Mouse (Mus musculus) kidney, embryonic 14.5 days (tissue): ENCODE results near the gene Odf2. TPM values are rescaled to one million over a fixed set of nuclear protein-coding genes. Genes with fewer than 3 reads are reported as not detected.
"Not testable (repeated sequence)": the region's sequence is repeated elsewhere in the genome, so short reads cannot be mapped to it uniquely, and the experiment has no call there.

Experiments
- ATAC-seq: fragments of 200-750 bp; cut with Nextera tagmentation; 2 replicates; pipeline ENCODE4 v1.8.0; 2017; ENCODE audit warnings: moderate number of reproducible peaks, mild to moderate bottlenecking, moderate TSS enrichment, moderate library complexity; ENCODE audit not compliant: low FRiP score, low TSS enrichment
- H3K27ac ChIP-seq: fragments of 300-500 bp; sonication (generic); 2 replicates; pipeline ENCODE4 v1.5.1; 2014; ENCODE audit warnings: low read depth, mild to moderate bottlenecking, low read length, moderate library complexity, mixed read lengths
- H3K27me3 ChIP-seq: fragments of 300-500 bp; sonication (generic); 2 replicates; pipeline ENCODE4 v1.6.1; 2014; ENCODE audit warnings: mild to moderate bottlenecking, low read length; ENCODE audit not compliant: control insufficient read depth, insufficient read depth
- H3K36me3 ChIP-seq: fragments of 300-500 bp; sonication (generic); 2 replicates; pipeline ENCODE4 v1.6.1; 2014; ENCODE audit warnings: low read length, mixed read lengths; ENCODE audit not compliant: control insufficient read depth, insufficient read depth
- H3K4me1 ChIP-seq: fragments of 300-500 bp; sonication (generic); 2 replicates; pipeline ENCODE4 v1.6.1; 2014; ENCODE audit warnings: low read length, mixed read lengths; ENCODE audit not compliant: control insufficient read depth, insufficient read depth
- H3K4me2 ChIP-seq: fragments of 300-500 bp; sonication (generic); replicated peaks from 2 replicates; pipeline ENCODE4 v1.6.1; 2014; ENCODE audit warnings: low read depth, mild to moderate bottlenecking, low read length
- H3K4me3 ChIP-seq: fragments of 300-500 bp; sonication (generic); 2 replicates; pipeline ENCODE4 v1.5.1; 2014; ENCODE audit warnings: mild to moderate bottlenecking, low read length
- H3K9ac ChIP-seq: fragments of 300-500 bp; sonication (generic); 2 replicates; pipeline ENCODE4 v1.6.1; 2014; ENCODE audit warnings: low read depth, mild to moderate bottlenecking, low read length, moderate library complexity
- H3K9me3 ChIP-seq: fragments of 300-500 bp; sonication (generic); 2 replicates; pipeline ENCODE4 v1.6.1; 2016; ENCODE audit warnings: low read length; ENCODE audit not compliant: control insufficient read depth
- WGBS: fragments of 180-500 bp; shearing (Covaris S2); extraction: QIAGEN DNeasy Blood & Tissue Kit; methylation state at CpG from one replicate; pipeline ENCODE4 v1.1.7; 2014; 5-methylcytosine and 5-hydroxymethylcytosine counted together
- polyA plus RNA-seq: library from polyadenylated mRNA; unstranded; fragments of >200 nt; fragmentation: Nextera tagmentation; extraction: Ambion mirVana; gene quantifications from 2 replicates; pipeline ENCODE4 v1.2.1, GENCODE M21; 2014

Odf2 gene
- polyA plus RNA-seq, 1 experiment from 2014 or later = 79.9 TPM

DNA sequence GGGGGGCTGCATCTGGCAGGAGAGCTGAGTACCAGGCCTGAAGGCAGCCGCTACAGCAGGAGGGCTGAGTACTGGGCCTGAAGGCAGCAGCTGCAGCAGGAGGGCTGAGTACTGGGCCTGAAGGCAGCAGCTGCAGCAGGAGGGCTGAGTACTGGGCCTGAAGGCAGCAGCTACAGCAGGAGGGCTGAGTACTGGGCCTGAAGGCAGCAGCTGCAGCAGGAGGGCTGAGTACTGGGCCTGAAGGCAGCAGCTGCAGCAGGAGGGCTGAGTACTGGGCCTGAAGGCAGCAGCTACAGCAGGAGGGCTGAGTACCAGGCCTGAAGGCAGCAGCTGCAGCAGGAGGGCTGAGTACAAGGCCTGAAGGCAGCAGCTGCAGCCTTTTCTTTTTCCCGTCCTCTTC lies 19.1 kb downstream of the Odf2 start:
- H3K4me2 ChIP-seq, H3K9ac ChIP-seq, H3K4me1 ChIP-seq, H3K27ac ChIP-seq, H3K9me3 ChIP-seq, ATAC-seq, H3K4me3 ChIP-seq, H3K27me3 ChIP-seq: not testable (repeated sequence)
- H3K36me3 ChIP-seq = peaks cover 82% of the 10 kb centered on the region
- WGBS = 82% methylated on average over 2 of the region's 2 CpGs

- H3K4me2 ChIP-seq = no peak overlapping the region
- WGBS = 85% methylated on average over 2 of the region's 2 CpGs
- H3K27ac ChIP-seq = no peak overlapping the region
- H3K4me1 ChIP-seq = no peaks in the 10 kb centered on the region
- no peak for ATAC-seq
- H3K9me3 ChIP-seq = no peaks in the 10 kb centered on the region
- no peak overlapping the region for H3K9ac ChIP-seq
- H3K27me3 ChIP-seq = no peaks in the 10 kb centered on the region
- H3K36me3 ChIP-seq = peaks cover 82% of the 10 kb centered on the region
- no peak overlapping the region for H3K4me3 ChIP-seq
Observed at GRCm38 (mm10) chr2:29910042-29910441, 21.0 kb downstream of the Odf2 start.

- H3K4me1 ChIP-seq = no peaks in the 10 kb centered on the region
- H3K4me2 ChIP-seq = no peak overlapping the region
- H3K27me3 ChIP-seq = no peaks in the 10 kb centered on the region
- H3K27ac ChIP-seq = no peak overlapping the region
- H3K36me3 ChIP-seq = peaks cover 84% of the 10 kb centered on the region
- H3K4me3 ChIP-seq = no peak overlapping the region
- 92% methylated on average over 11 of the region's 11 CpGs for WGBS
- no peak for ATAC-seq
- H3K9ac ChIP-seq = no peak overlapping the region
- H3K9me3 ChIP-seq = no peaks in the 10 kb centered on the region
Observed at GRCm38 (mm10) chr2:29917621-29918020, 28.6 kb downstream of the Odf2 start.

- Histone ChIP-seq H3K27ac (no peak overlapping the region), H3K36me3 (peaks cover 87% of the 10 kb centered on the region), H3K9ac (no peak overlapping the region), H3K4me2 (no peak overlapping the region), H3K4me1 (no peaks in the 10 kb centered on the region), H3K9me3 (no peaks in the 10 kb centered on the region), H3K27me3 (no peaks in the 10 kb centered on the region), H3K4me3 (no peak overlapping the region)
- ATAC-seq = no peak
- 35% methylated on average over 11 of the region's 11 CpGs for WGBS
Observed at GRCm38 (mm10) chr2:29922011-29922410, 33.0 kb downstream of the Odf2 start.

GRCm38 (mm10) chr2:29926542-29926941 lies 37.5 kb downstream of the Odf2 start:
- Histone ChIP-seq H3K9me3 (no peaks in the 10 kb centered on the region), H3K27me3 (no peaks in the 10 kb centered on the region), H3K36me3 (peaks cover 94% of the 10 kb centered on the region), H3K4me3 (no peak overlapping the region), H3K9ac (no peak overlapping the region), H3K4me2 (no peak overlapping the region), H3K4me1 (no peaks in the 10 kb centered on the region), H3K27ac (no peak overlapping the region)
- 89% methylated on average over 5 of the region's 5 CpGs for WGBS
- ATAC-seq = no peak

- Histone ChIP-seq H3K27ac (no peak overlapping the region), H3K4me2 (no peak overlapping the region), H3K9ac (no peak overlapping the region), H3K4me1 (no peaks in the 10 kb centered on the region), H3K36me3 (peaks cover 56% of the 10 kb centered on the region), H3K4me3 (no peak overlapping the region), H3K27me3 (no peaks in the 10 kb centered on the region), H3K9me3 (no peaks in the 10 kb centered on the region)
- no peak for ATAC-seq
- WGBS = 90% methylated on average over 10 of the region's 10 CpGs
Observed at GRCm38 (mm10) chr2:29930506-29930905, 41.5 kb downstream of the Odf2 start.

DNA sequence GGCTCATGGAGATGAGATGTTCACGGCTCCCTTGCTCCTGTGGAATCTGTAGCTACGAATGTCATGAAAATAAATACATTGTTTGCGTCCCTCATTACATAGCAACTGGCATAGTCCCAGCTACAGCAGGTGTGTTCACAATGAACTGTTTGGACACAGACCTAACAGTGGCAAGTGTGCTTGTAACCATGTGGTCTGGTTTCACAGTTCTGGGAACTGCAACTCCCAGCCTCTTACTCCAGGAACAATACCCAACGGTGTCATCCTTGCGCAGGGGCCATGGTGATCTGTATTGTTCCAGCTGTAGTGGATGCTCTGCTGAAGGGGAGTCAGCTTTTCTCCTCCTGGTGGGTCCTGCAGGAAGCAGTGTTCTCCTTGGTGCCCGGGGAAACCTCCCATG lies 42.2 kb downstream of the Odf2 start:
- WGBS = 89% methylated on average over 6 of the region's 6 CpGs
- Histone ChIP-seq H3K4me1 (peaks cover 6% of the 10 kb centered on the region), H3K4me3 (no peak overlapping the region), H3K36me3 (peaks cover 49% of the 10 kb centered on the region), H3K9me3 (no peaks in the 10 kb centered on the region), H3K9ac (no peak overlapping the region), H3K27ac (no peak overlapping the region), H3K27me3 (no peaks in the 10 kb centered on the region), H3K4me2 (no peak overlapping the region)
- ATAC-seq = no peak

GRCm38 (mm10) chr2:29934906-29935599 lies 46.0 kb downstream of the Odf2 start, which contains the start of gene Gle1:
Gene Gle1, plus strand, starts transcription at chr2:29935426.
- Histone ChIP-seq H3K27me3 (no peaks in the 10 kb centered on the region), H3K9me3 (no peaks in the 10 kb centered on the region), H3K4me2 (peak within 1 kb of the TSS; percentile 77), H3K9ac (peak within 1 kb of the TSS; percentile 63), H3K36me3 (peaks cover 35% of the 10 kb centered on the region), H3K4me3 (peak within 1 kb of the TSS; percentile 95), H3K4me1 (peaks cover 6% of the 10 kb centered on the region), H3K27ac (peak within 1 kb of the TSS; percentile 63; the same call in 1 of the 2 replicates)
- peak; percentile 97 for ATAC-seq
- WGBS = 4% methylated on average over 44 of the region's 44 CpGs

DNA sequence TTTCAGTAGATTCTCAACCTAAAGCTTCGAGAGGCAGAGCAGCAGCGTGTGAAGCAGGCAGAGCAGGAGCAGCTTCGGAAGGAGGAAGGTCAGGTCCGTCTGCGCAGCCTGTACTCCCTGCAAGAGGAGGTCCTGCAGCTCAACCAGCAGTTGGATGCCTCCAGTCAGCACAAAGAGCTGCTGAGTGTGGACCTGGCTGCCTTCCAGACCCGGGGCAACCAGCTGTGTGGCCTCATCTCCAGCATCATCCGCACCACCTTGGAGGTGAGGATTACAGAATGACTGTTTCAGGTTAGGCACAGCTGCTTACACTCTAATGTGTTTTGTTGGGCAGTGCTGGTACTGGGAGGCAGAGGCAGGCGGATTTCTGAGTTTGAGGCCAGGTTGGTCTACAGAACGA lies 51.1 kb downstream of the Odf2 start:
- Histone ChIP-seq H3K9me3 (no peaks in the 10 kb centered on the region), H3K4me3 (no peak overlapping the region), H3K4me2 (no peak overlapping the region), H3K4me1 (peaks cover 6% of the 10 kb centered on the region), H3K27me3 (no peaks in the 10 kb centered on the region), H3K9ac (no peak overlapping the region), H3K27ac (no peak overlapping the region), H3K36me3 (peaks cover 62% of the 10 kb centered on the region)
- 95% methylated on average over 9 of the region's 9 CpGs for WGBS
- ATAC-seq = no peak
